Mouse (Mus musculus) intestine, embryonic 15.5 days (tissue): ENCODE data around the gene Mis18a. TPM values are rescaled to one million over a fixed set of nuclear protein-coding genes. Genes with fewer than 3 reads are reported as not detected.

Source experiments
- ATAC-seq: fragments of 200-750 bp; cut with Nextera tagmentation; 2 replicates; pipeline ENCODE4 v1.8.0; 2017; ENCODE audit warnings: moderate TSS enrichment, moderate library complexity
- H3K27ac ChIP-seq: fragments of 300-500 bp; sonication (generic); 2 replicates; pipeline ENCODE4 v1.5.1; 2015; ENCODE audit warnings: mild to moderate bottlenecking, inconsistent platforms
- H3K27me3 ChIP-seq: fragments of 300-500 bp; sonication (generic); replicated peaks from 2 replicates; pipeline ENCODE4 v1.6.1; 2015; ENCODE audit warnings: inconsistent platforms
- H3K36me3 ChIP-seq: fragments of 300-500 bp; sonication (generic); 2 replicates; pipeline ENCODE4 v1.6.1; 2015; ENCODE audit warnings: inconsistent platforms
- H3K4me1 ChIP-seq: fragments of 300-500 bp; sonication (generic); replicated peaks from 2 replicates; pipeline ENCODE4 v1.6.1; 2015; ENCODE audit warnings: inconsistent platforms
- H3K4me2 ChIP-seq: fragments of 300-500 bp; sonication (generic); replicated peaks from 2 replicates; pipeline ENCODE4 v1.6.1; 2015; ENCODE audit warnings: mild to moderate bottlenecking, inconsistent platforms
- H3K4me3 ChIP-seq: fragments of 300-500 bp; sonication (generic); replicated peaks from 2 replicates; pipeline ENCODE4 v1.5.1; 2015; ENCODE audit warnings: inconsistent platforms
- H3K9ac ChIP-seq: fragments of 300-500 bp; sonication (generic); 2 replicates; pipeline ENCODE4 v1.6.1; 2015; ENCODE audit warnings: inconsistent platforms
- H3K9me3 ChIP-seq: fragments of 300-500 bp; sonication (generic); 2 replicates; pipeline ENCODE4 v1.6.1; 2016; ENCODE audit warnings: inconsistent platforms
- WGBS: fragments of 180-500 bp; shearing (Covaris S2); methylation state at CpG from one replicate; pipeline ENCODE4 v1.1.7; 2015; 5-methylcytosine and 5-hydroxymethylcytosine counted together
- polyA plus RNA-seq: library from polyadenylated mRNA; unstranded; fragments of >200 nt; fragmentation: Nextera tagmentation; extraction: Ambion mirVana; gene quantifications from 2 replicates; pipeline ENCODE4 v1.2.1, GENCODE M21; 2015

Gene Mis18a
- polyA plus RNA-seq, 1 experiment from 2014 or later, result 65.2 TPM

- H3K27ac ChIP-seq, result no peak within 1 kb of the TSS
- no peaks in the 10 kb centered on the region for H3K9me3 ChIP-seq
- H3K4me3 ChIP-seq, result no peak within 1 kb of the TSS
- 69% methylated on average over 26 of the region's 26 CpGs for WGBS
- H3K27me3 ChIP-seq, result no peaks in the 10 kb centered on the region
- no peaks in the 10 kb centered on the region for H3K4me1 ChIP-seq
- ATAC-seq, result no peak; the same call in 1 of the 2 replicates
- H3K4me2 ChIP-seq, result no peak within 1 kb of the TSS
- H3K36me3 ChIP-seq, result no peaks in the 10 kb centered on the region
- no peak within 1 kb of the TSS for H3K9ac ChIP-seq
These were observed 11.1 kb upstream of the Mis18a start, which contains the start of gene Mrap for GRCm38 (mm10) chr16:90738092-90738956. Mrap (plus strand) TSS chr16:90738207.

GRCm38 (mm10) chr16:90736672-90737270 lies 9.6 kb upstream of the Mis18a start:
- Histone ChIP-seq H3K27ac (no peak overlapping the region), H3K4me2 (no peak overlapping the region), H3K9ac (no peak overlapping the region), H3K9me3 (no peaks in the 10 kb centered on the region), H3K4me3 (no peak overlapping the region), H3K4me1 (no peaks in the 10 kb centered on the region), H3K36me3 (no peaks in the 10 kb centered on the region), H3K27me3 (no peaks in the 10 kb centered on the region)
- 48% methylated on average over 10 of the region's 10 CpGs for WGBS
- ATAC-seq, result no peak

GRCm38 (mm10) chr16:90735611-90736010 lies 8.4 kb upstream of the Mis18a start:
- H3K9me3 ChIP-seq, result no peaks in the 10 kb centered on the region
- H3K4me1 ChIP-seq, result no peaks in the 10 kb centered on the region
- WGBS, result 68% methylated on average over 4 of the region's 4 CpGs
- H3K27me3 ChIP-seq, result no peaks in the 10 kb centered on the region
- no peak overlapping the region for H3K4me2 ChIP-seq
- H3K36me3 ChIP-seq, result no peaks in the 10 kb centered on the region
- no peak overlapping the region for H3K9ac ChIP-seq
- no peak overlapping the region for H3K4me3 ChIP-seq
- ATAC-seq, result no peak
- no peak overlapping the region for H3K27ac ChIP-seq

GRCm38 (mm10) chr16:90726600-90727227 lies 490 bp downstream of the Mis18a start:
- Histone ChIP-seq H3K36me3 (no peaks in the 10 kb centered on the region; the same call in 1 of the 2 replicates), H3K9ac (peak overlapping the region; percentile 87), H3K4me3 (peak overlapping the region; percentile 85), H3K27ac (peak overlapping the region; percentile 54; the same call in 1 of the 2 replicates), H3K4me2 (peak overlapping the region; percentile 93), H3K27me3 (no peaks in the 10 kb centered on the region), H3K4me1 (peaks cover 7% of the 10 kb centered on the region), H3K9me3 (no peaks in the 10 kb centered on the region)
- peak; percentile 68; the same call in 1 of the 2 replicates for ATAC-seq
- WGBS, result 4% methylated on average over 38 of the region's 38 CpGs

GRCm38 (mm10) chr16:90724051-90724450 lies 3.2 kb downstream of the Mis18a start:
- ATAC-seq, result no peak
- no peak overlapping the region for H3K4me2 ChIP-seq
- no peaks in the 10 kb centered on the region for H3K27me3 ChIP-seq
- WGBS, result 96% methylated on average over 4 of the region's 4 CpGs
- no peak overlapping the region for H3K9ac ChIP-seq
- no peak overlapping the region for H3K4me3 ChIP-seq
- peaks cover 7% of the 10 kb centered on the region for H3K4me1 ChIP-seq
- H3K9me3 ChIP-seq, result no peaks in the 10 kb centered on the region
- peaks cover 3% of the 10 kb centered on the region for H3K36me3 ChIP-seq
- H3K27ac ChIP-seq, result no peak overlapping the region

GRCm38 (mm10) chr16:90710313-90710712 lies 16.9 kb downstream of the Mis18a start:
- Histone ChIP-seq H3K4me2 (no peak overlapping the region), H3K27ac (no peak overlapping the region), H3K36me3 (no peaks in the 10 kb centered on the region), H3K27me3 (no peaks in the 10 kb centered on the region; the same call in 1 of the 2 replicates), H3K9ac (no peak overlapping the region), H3K4me3 (no peak overlapping the region), H3K9me3 (no peaks in the 10 kb centered on the region), H3K4me1 (peaks cover 8% of the 10 kb centered on the region; the same call in 1 of the 2 replicates)
- 65% methylated on average over 12 of the region's 12 CpGs for WGBS
- no peak for ATAC-seq

GRCm38 (mm10) chr16:90709711-90710289 lies 17.4 kb downstream of the Mis18a start:
- Histone ChIP-seq H3K4me1 (peaks cover 8% of the 10 kb centered on the region; the same call in 1 of the 2 replicates), H3K27ac (no peak overlapping the region), H3K9me3 (no peaks in the 10 kb centered on the region), H3K36me3 (no peaks in the 10 kb centered on the region), H3K4me2 (peak overlapping the region; percentile 19; the same call in 1 of the 2 replicates), H3K9ac (no peak overlapping the region), H3K4me3 (no peak overlapping the region), H3K27me3 (no peaks in the 10 kb centered on the region; the same call in 1 of the 2 replicates)
- 40% methylated on average over 17 of the region's 17 CpGs for WGBS
- peak; percentile 52 for ATAC-seq

- peak; percentile 37 for ATAC-seq
- H3K4me2 ChIP-seq, result no peak overlapping the region
- H3K27me3 ChIP-seq, result no peaks in the 10 kb centered on the region
- 14% methylated on average over 3 of the region's 3 CpGs for WGBS
- no peak overlapping the region for H3K27ac ChIP-seq
- H3K9ac ChIP-seq, result no peak overlapping the region
- no peaks in the 10 kb centered on the region for H3K36me3 ChIP-seq
- no peaks in the 10 kb centered on the region for H3K9me3 ChIP-seq
- H3K4me3 ChIP-seq, result no peak overlapping the region
- peaks cover 11% of the 10 kb centered on the region; the same call in 1 of the 2 replicates for H3K4me1 ChIP-seq
These were observed 20.9 kb downstream of the Mis18a start for GRCm38 (mm10) chr16:90706279-90706678.

GRCm38 (mm10) chr16:90704161-90704825 lies 22.9 kb downstream of the Mis18a start:
- WGBS, result 44% methylated on average over 13 of the region's 13 CpGs
- Histone ChIP-seq H3K27me3 (no peaks in the 10 kb centered on the region), H3K4me3 (no peak overlapping the region), H3K4me1 (peaks cover 9% of the 10 kb centered on the region; the same call in 1 of the 2 replicates), H3K9me3 (no peaks in the 10 kb centered on the region), H3K4me2 (no peak overlapping the region), H3K27ac (no peak overlapping the region), H3K9ac (no peak overlapping the region), H3K36me3 (no peaks in the 10 kb centered on the region)
- no peak for ATAC-seq

- Histone ChIP-seq H3K36me3 (no peaks in the 10 kb centered on the region), H3K9ac (no peak overlapping the region), H3K4me3 (no peak overlapping the region), H3K27me3 (no peaks in the 10 kb centered on the region), H3K4me1 (peaks cover 9% of the 10 kb centered on the region; the same call in 1 of the 2 replicates), H3K27ac (no peak overlapping the region), H3K4me2 (no peak overlapping the region), H3K9me3 (no peaks in the 10 kb centered on the region)
- 0% methylated on average over 1 of the region's 1 CpGs for WGBS
- ATAC-seq, result no peak
These were observed 23.6 kb downstream of the Mis18a start for GRCm38 (mm10) chr16:90703646-90704045.

GRCm38 (mm10) chr16:90701541-90701940 lies 25.7 kb downstream of the Mis18a start:
- no peak overlapping the region for H3K27ac ChIP-seq
- H3K4me2 ChIP-seq, result no peak overlapping the region
- 94% methylated on average over 2 of the region's 2 CpGs for WGBS
- H3K4me3 ChIP-seq, result no peak overlapping the region
- no peak for ATAC-seq
- no peaks in the 10 kb centered on the region for H3K27me3 ChIP-seq
- no peak overlapping the region for H3K9ac ChIP-seq
- H3K9me3 ChIP-seq, result no peaks in the 10 kb centered on the region
- no peaks in the 10 kb centered on the region for H3K36me3 ChIP-seq
- peaks cover 9% of the 10 kb centered on the region; the same call in 1 of the 2 replicates for H3K4me1 ChIP-seq
